Mouse (Mus musculus) cerebellum, postnatal 25 days (tissue): ENCODE results near the gene Masp2.

Source experiments
- DNase-seq, 2 experiments: peaks; one replicate each; pipeline ENCODE4 v3.0.0; 2021; ENCODE audit warnings: mixed read lengths in 2 of 2

Gene Masp2

DNA sequence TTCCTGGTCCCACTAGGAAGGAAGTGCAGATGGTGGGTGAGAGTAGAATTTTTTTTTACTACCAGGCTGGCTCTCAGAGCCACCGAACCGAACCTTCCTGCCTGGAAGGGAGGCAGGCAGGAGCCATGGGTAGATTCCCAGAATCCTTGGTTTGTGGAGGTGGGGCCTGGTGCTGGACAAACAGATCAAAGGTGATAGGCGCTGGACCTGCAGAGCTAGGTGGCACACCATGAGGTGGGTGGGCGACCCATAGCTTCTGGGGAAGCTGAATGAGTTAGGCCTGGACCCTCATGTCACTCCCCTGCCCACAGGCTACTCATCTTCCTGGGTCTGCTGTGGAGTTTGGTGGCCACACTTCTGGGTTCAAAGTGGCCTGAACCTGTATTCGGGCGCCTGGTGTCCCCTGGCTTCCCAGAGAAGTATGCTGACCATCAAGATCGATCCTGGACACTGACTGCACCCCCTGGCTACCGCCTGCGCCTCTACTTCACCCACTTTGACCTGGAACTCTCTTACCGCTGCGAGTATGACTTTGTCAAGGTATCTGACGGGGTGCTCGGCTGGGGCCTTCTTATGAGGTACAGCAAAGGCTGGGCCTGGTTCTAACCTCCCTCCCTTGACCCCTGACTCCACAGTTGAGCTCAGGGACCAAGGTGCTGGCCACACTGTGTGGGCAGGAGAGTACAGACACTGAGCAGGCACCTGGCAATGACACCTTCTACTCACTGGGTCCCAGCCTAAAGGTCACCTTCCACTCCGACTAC, at the start of gene Masp2:
Gene Masp2 (plus strand): TSS at position 198 of the 764 bp plus-strand sequence.
- no peak for DNase-seq

DNA sequence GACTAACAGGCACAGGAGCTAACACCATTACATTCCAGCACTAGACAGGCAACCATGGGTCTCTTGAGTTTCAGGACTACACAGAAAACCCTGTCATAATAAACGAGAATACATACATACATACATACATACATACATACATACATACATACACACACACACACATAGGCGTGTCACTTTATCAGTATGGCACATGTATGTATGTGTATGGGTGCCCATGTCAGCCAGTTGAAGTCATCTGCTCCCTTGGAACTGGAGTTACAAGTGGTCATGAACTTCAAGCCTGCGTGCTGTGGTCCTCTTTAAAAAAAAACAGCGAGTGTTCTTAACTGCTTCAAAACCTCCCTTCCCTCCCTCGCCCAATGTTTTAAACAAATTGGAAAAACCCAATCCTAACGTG, 44.6 kb upstream of the Masp2 start:
- no peak for DNase-seq

DNA sequence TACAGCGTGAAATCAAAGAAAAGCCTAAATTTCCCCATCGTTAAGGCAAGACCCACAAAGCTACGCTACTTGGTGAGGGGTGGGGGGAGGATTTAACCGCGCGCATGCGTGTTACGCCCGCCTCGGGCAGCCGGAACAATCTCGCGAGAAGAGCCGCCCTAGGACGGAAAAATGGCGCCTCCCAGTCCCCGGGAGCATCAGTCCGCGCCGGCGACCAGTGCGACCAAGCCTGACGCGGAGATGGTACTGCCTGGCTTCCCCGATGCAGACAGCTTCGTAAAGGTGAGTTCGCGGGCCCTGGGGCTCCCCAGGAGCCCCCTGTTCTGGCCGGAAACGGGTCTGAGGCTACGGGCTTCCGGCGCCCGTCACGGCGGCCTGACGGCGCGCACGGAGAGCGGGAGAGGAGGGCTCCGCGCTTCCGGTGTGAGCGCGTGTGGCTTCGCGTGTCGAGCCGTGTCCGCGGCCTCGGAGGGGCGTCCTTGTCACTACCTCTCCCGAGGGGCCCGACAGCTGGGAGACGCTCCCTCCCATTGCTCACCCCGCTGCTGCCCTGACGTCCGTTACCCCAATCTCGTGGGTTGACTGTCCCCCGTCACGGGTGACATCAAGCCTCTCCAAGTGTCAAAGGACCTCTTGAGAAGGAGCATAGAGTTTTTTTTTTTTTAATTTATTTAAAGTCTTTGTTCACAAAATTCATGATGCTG, 43.9 kb upstream of the Masp2 start, which contains the start of gene Exosc10:
Gene Exosc10 (plus strand): TSS at position 133 of the 704 bp plus-strand sequence.
- DNase-seq: peak; percentile 90 to 94

DNA sequence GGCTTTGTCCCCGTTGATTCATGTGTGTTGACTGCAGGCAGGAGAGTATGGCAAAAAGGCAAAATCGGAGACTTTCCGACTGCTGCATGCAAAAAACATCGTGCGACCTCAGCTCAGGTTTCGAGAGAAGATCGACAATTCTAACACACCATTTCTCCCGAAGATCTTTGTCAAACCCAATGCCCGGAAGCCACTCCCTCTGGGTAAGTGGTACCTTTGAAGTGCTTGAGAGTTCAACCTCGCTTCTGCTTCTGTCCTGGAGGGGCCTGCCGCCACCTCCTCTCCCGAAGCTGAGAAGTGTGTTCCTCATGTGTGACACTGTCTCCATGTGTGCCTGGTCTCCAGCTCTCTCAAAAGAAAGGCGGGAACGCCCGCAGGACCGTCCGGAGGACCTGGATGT, 39.7 kb upstream of the Masp2 start:
- DNase-seq: no peak

- no peak for DNase-seq
Observed at GRCm38 (mm10) chr4:148563595-148563994, 38.8 kb upstream of the Masp2 start.

- DNase-seq: no peak
Observed at GRCm38 (mm10) chr4:148570138-148570537, 32.2 kb upstream of the Masp2 start.

- DNase-seq: no peak
Observed at GRCm38 (mm10) chr4:148570693-148571295, 31.6 kb upstream of the Masp2 start.

- DNase-seq: no peak
Observed at GRCm38 (mm10) chr4:148573222-148573621, 29.1 kb upstream of the Masp2 start.

GRCm38 (mm10) chr4:148580765-148581164, 21.6 kb upstream of the Masp2 start:
- peak; percentile 40 to 56 for DNase-seq

GRCm38 (mm10) chr4:148581422-148581821, 20.9 kb upstream of the Masp2 start:
- no peak for DNase-seq

- no peak for DNase-seq
Observed at GRCm38 (mm10) chr4:148583257-148583656, 19.1 kb upstream of the Masp2 start.

GRCm38 (mm10) chr4:148586648-148587047, 15.7 kb upstream of the Masp2 start:
- DNase-seq: no peak

DNA sequence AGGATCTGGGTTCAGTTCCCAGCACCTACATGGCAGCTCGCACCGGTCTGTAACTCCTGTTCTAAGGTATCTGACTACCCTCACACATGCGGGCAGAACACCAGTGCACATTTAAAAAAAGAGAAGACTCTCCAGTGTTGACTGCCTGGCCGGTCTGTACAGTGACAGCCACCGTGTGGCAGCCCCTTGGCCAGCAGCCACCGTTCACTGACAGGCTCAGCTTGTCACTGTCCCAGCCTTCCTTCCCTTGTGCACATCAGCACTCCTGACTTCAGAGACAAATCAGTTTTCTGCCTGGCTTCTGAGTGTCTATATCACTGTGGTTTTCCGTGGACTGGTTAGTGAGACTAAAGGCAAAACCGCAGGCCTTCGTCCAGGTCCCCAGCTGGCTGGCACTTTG, 13.6 kb upstream of the Masp2 start:
- peak in 1 of 2 experiments; percentile 53 for DNase-seq

DNA sequence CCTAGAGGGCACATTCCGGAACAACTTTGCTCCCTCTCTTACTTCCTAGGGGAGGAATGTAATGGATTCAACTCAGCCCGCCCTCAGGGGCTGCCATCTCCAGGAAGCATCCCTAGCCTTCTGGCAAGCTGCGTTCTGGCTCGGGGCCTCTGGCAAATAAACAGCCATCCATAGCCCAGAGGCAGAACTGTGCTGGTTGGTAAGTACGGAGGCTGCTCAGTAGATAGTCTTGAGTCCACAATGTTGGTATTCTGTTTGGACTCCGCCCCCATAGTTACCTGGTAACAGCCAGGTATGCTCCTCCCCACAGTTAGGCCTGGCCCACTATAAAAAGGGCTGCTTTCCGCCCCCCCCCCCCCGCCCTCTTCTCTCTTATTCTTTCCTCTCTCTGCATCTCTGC, 12.8 kb upstream of the Masp2 start:
- DNase-seq: no peak

DNA sequence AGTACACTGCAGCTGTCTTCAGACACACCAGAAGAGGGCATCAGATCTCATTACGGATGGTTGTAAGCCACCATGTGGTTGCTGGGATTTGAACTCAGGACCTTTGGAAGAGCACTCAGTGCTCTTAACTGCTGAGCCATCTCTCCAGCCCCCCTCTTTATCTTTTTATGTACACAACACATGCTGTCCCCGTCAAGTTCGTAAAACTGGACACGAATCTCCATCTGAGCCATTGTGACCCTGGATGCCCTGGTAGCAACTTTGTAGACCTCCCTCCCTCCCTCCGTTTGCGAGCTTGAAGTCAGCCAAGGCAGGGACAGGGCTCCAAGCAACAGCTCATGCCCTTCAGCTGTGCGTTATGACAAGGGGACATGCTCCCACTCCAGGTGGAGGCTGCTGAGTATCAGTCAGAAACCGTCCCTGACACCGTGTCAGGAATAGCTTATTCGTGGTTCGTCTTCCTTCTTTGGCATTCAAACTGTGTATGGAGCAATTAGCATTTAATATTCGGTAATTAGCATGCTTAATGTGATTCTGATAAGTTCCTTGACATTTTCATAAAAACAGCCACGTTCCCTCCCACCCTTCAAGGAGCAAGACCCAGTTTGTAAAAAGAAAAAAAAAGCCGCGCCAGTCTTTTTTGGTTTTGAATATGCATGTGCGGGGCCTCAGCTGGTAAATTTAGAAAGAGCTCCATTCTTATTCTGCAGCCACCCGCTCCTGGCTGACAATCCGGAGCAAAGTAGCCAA, 11.8 kb upstream of the Masp2 start:
- DNase-seq: peak; percentile 32 to 38

GRCm38 (mm10) chr4:148591171-148591630, 11.2 kb upstream of the Masp2 start, which contains the start of gene Srm:
TSS of gene Srm (plus strand) at chr4:148591503.
- DNase-seq: peak; percentile 97 to 99

- no peak for DNase-seq
Observed at GRCm38 (mm10) chr4:148591637-148592380, 10.5 kb upstream of the Masp2 start.

- peak; percentile 52 to 65 for DNase-seq
Observed at GRCm38 (mm10) chr4:148593996-148594395, 8.4 kb upstream of the Masp2 start.

- DNase-seq: no peak
Observed at GRCm38 (mm10) chr4:148595916-148596315, 6.4 kb upstream of the Masp2 start.

DNA sequence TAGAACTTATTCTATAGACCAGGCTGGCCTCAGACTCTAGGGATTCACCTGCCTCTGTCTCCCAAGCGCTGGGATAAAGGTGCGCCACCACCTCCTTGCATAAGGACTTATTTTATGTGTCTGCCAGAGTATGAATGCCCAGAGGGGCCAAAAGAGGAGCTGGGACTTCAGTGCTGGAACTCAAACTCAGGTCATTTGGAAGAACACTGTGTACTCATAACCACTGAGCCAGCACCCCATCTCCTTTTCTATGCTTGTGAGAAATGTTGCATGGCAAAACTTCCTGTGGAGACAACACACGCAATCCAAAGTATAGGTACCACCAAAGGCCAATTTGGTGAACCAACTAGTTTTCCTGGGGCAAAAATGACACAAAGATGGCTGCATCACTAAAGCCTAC, 5.6 kb upstream of the Masp2 start:
- DNase-seq: no peak

GRCm38 (mm10) chr4:148598826-148599225, 3.5 kb upstream of the Masp2 start:
- DNase-seq: no peak

GRCm38 (mm10) chr4:148600316-148600715, 2.0 kb upstream of the Masp2 start:
- DNase-seq: no peak
